Mouse (Mus musculus): ENCODE measurements around the gene Gpbar1. TPM values are rescaled to one million over a fixed set of nuclear protein-coding genes. Genes with fewer than 3 reads are reported as not detected.

Gpbar1 gene
- polyA plus RNA-seq (2012; rRNA removed): 0.08 and 0.14 TPM in 2 replicates

DNA sequence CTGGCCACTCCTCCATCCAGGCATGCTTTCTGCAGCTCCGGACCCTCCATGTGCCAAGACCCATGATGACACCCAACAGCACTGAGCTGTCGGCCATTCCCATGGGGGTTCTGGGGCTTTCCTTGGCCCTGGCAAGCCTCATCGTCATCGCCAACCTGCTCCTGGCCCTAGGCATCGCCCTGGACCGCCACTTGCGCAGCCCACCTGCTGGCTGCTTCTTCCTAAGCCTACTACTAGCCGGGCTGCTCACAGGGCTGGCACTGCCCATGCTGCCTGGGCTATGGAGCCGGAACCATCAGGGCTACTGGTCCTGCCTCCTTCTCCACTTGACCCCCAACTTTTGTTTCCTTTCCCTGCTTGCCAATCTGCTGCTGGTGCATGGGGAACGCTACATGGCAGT lies at the start of gene Gpbar1:
Gene Gpbar1 (plus strand): TSS at position 13 of the 400 bp plus-strand sequence.
- Histone ChIP-seq H3K27me3 (ENCODE audit: control insufficient read depth, insufficient read depth, low read length) (no peaks in the 10 kb centered on the region), H3K4me3 (ENCODE audit: extremely low read depth, insufficient read depth, insufficient read length) (no peak within 1 kb of the TSS), H3K27ac (ENCODE audit: insufficient read depth, low read length) (no peak within 1 kb of the TSS), H3K4me1 (ENCODE audit: control insufficient read depth, insufficient read depth, insufficient read length) (no peaks in the 10 kb centered on the region; the same call in 1 of the 2 replicates), H3K36me3 (ENCODE audit: control insufficient read depth, insufficient read depth, low read length) (peaks cover 25% of the 10 kb centered on the region)
- no peak for TF ChIP-seq CTCF (IDR thresholded peaks at IDR 0.05; ENCODE audit: extremely low read depth, insufficient read depth, insufficient read length, insufficient replicate concordance)
- TF ChIP-seq POLR2A (IDR thresholded peaks at IDR 0.05; ENCODE audit: low read depth, low read length): no peak
- no peak for DNase-seq (ENCODE audit: low read depth in 1 of 2, low spot score in 2 of 2)
- WGBS: 93% methylated on average over 10 of the region's 10 CpGs

DNA sequence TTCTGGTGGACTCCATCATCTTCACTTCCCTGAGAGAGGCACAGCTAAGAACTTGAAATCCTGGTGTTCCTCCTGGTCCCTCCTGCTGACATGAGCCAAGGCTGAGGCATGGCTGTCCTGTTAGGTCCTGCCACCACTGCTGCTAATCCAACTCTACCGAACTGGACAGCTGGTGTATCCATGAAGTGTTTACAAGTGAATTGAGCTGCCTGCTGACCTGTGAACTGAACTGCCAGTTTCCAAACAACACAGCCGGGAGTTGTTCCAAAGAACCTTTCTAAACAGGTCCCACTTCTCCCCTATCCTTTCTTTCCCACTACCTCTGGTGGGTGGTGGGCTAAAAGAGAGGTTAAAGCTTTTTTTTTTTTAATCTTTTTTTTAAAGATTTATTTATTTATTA lies 48.4 kb upstream of the Gpbar1 start:
- TF ChIP-seq CTCF (IDR thresholded peaks at IDR 0.05; ENCODE audit: extremely low read depth, insufficient read depth, insufficient read length, insufficient replicate concordance) (no peak), POLR2A (IDR thresholded peaks at IDR 0.05; ENCODE audit: low read depth, low read length) (no peak)
- H3K36me3 ChIP-seq (ENCODE audit: control insufficient read depth, insufficient read depth, low read length): no peaks in the 10 kb centered on the region
- 94% methylated on average over 2 of the region's 2 CpGs for WGBS
- H3K4me3 ChIP-seq (ENCODE audit: extremely low read depth, insufficient read depth, insufficient read length): no peak overlapping the region
- no peak overlapping the region for H3K27ac ChIP-seq (ENCODE audit: insufficient read depth, low read length)
- DNase-seq (ENCODE audit: low read depth in 1 of 2, low spot score in 2 of 2): no peak
- no peaks in the 10 kb centered on the region for H3K27me3 ChIP-seq (ENCODE audit: control insufficient read depth, insufficient read depth, low read length)
- peaks cover 5% of the 10 kb centered on the region; the same call in 1 of the 2 replicates for H3K4me1 ChIP-seq (ENCODE audit: control insufficient read depth, insufficient read depth, insufficient read length)

DNA sequence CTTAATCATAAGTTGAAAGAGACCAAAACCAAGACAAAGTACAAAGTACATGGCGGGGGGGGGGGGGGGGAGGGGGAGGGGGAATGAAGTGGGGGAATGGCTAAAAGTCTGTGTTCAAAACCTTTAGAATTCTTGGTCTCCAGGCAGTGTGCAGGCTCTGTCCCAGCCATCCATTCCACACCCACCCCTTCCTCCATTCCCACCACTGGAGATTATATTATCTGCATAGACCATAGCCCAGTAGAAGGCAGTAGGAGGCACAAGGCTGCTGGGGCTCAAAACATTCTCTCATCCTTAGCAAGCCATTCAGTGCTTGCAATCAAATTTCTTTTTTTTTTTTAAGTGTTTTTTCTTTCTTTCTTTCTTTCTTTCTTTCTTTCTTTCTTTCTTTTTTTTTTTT lies 47.4 kb upstream of the Gpbar1 start:
- Histone ChIP-seq H3K4me1 (ENCODE audit: control insufficient read depth, insufficient read depth, insufficient read length) (peaks cover 5% of the 10 kb centered on the region; the same call in 1 of the 2 replicates), H3K36me3 (ENCODE audit: control insufficient read depth, insufficient read depth, low read length) (no peaks in the 10 kb centered on the region), H3K27ac (ENCODE audit: insufficient read depth, low read length) (no peak overlapping the region), H3K27me3 (ENCODE audit: control insufficient read depth, insufficient read depth, low read length) (no peaks in the 10 kb centered on the region), H3K4me3 (ENCODE audit: extremely low read depth, insufficient read depth, insufficient read length) (no peak overlapping the region)
- TF ChIP-seq CTCF (IDR thresholded peaks at IDR 0.05; ENCODE audit: extremely low read depth, insufficient read depth, insufficient read length, insufficient replicate concordance) (no peak), POLR2A (IDR thresholded peaks at IDR 0.05; ENCODE audit: low read depth, low read length) (no peak)
- 80% methylated on average over 1 of the region's 1 CpGs for WGBS
- DNase-seq (ENCODE audit: low read depth in 1 of 2, low spot score in 2 of 2): no peak

DNA sequence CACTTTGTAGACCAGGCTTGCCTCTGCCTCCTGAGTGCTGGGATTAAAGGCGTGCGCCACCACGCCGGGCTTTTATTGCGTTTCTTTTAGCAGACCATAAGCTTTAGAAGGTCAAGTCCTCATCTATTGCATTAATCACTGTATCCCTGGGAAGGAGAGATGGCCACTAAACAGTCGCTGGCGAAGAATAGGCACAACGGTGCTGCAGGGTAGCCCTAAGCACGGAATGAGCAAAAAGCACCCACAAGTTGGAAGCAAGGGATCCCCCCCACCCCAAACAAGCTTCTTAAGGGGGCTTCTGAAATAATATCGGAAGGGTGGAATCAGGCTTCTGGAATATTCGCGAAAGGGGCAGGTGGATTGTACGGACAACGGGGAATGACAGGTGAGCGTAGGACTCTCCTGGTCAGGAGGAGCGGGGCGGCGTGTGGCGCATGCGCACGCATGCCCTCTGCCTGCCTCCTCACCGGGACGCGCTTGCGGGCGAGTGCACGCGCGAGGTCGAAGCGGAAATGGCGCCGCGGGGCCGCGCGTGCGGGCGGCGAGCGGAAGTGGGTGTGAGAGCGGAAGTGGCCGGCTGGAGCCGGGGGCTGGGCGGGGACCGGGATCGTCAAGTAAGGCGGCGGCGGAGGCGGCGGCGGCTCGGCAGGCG lies 42.3 kb upstream of the Gpbar1 start, which contains the start of gene Arpc2:
Gene Arpc2 (plus strand): TSS at position 147 of the 652 bp plus-strand sequence.
- DNase-seq (ENCODE audit: low read depth in 1 of 2, low spot score in 2 of 2): peak; percentile 91 to 97

DNA sequence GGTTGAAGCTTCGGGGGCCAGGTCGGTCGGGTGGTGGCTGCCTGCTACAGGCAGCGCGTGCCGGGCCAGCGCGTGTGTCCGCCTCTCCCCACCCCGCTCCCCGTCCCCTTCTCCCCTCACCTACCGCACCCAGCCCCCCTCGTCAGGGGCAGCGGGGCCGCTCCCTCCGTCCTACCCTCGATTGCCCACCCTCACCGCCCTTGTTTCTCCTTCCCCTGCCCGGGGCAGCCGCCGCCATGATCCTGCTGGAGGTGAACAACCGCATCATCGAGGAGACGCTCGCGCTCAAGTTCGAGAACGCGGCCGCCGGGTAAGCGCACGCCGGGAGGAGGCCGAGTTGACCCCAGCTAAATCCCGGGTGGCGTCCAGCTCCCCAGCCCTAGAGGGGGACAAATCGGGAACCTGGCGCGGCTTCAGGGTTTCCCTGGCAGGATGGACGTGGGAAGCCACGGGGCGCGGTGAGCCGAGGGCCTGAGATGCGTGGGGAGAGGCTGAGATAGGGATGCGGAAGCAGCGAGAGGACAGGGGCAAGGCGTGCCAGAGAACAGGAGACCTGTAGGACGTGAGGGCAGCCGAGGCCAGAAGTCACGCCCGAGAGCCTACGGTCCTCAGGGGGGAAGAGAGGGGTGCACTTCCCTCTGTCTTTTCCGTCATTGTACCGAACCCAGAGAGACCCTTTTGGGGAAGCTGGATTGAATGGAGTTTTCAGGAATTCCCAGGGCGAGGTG lies 41.6 kb upstream of the Gpbar1 start:
- under 1% methylated on average over 44 of the region's 57 CpGs for WGBS
- peak in 1 of 2 experiments; percentile 62 for DNase-seq (ENCODE audit: low read depth in 1 of 2, low spot score in 2 of 2)
- TF ChIP-seq POLR2A (IDR thresholded peaks at IDR 0.05; ENCODE audit: low read depth, low read length): no peak; the same call in 1 of the 2 replicates
- no peak for TF ChIP-seq CTCF (IDR thresholded peaks at IDR 0.05; ENCODE audit: extremely low read depth, insufficient read depth, insufficient read length, insufficient replicate concordance)
- H3K27me3 ChIP-seq (ENCODE audit: control insufficient read depth, insufficient read depth, low read length): no peaks in the 10 kb centered on the region
- H3K4me1 ChIP-seq (ENCODE audit: control insufficient read depth, insufficient read depth, insufficient read length): peaks cover 16% of the 10 kb centered on the region
- no peaks in the 10 kb centered on the region for H3K36me3 ChIP-seq (ENCODE audit: control insufficient read depth, insufficient read depth, low read length)
- H3K4me3 ChIP-seq (ENCODE audit: extremely low read depth, insufficient read depth, insufficient read length): peak overlapping the region; percentile 78
- peak overlapping the region; percentile 97 for H3K27ac ChIP-seq (ENCODE audit: insufficient read depth, low read length)

More for the DNA sequence above, 42.3 kb upstream of the Gpbar1 start, which contains the start of gene Arpc2:
- H3K4me3 ChIP-seq (ENCODE audit: extremely low read depth, insufficient read depth, insufficient read length): peak within 1 kb of the TSS; percentile 78
- WGBS: 7% methylated on average over 39 of the region's 55 CpGs
- H3K27ac ChIP-seq (ENCODE audit: insufficient read depth, low read length): peak within 1 kb of the TSS; percentile 97
- TF ChIP-seq POLR2A (IDR thresholded peaks at IDR 0.05; ENCODE audit: low read depth, low read length) (peak; percentile 76; the same call in 1 of the 2 replicates), CTCF (IDR thresholded peaks at IDR 0.05; ENCODE audit: extremely low read depth, insufficient read depth, insufficient read length, insufficient replicate concordance) (no peak)
- H3K36me3 ChIP-seq (ENCODE audit: control insufficient read depth, insufficient read depth, low read length): no peaks in the 10 kb centered on the region
- H3K4me1 ChIP-seq (ENCODE audit: control insufficient read depth, insufficient read depth, insufficient read length): peaks cover 12% of the 10 kb centered on the region
- no peaks in the 10 kb centered on the region for H3K27me3 ChIP-seq (ENCODE audit: control insufficient read depth, insufficient read depth, low read length)

DNA sequence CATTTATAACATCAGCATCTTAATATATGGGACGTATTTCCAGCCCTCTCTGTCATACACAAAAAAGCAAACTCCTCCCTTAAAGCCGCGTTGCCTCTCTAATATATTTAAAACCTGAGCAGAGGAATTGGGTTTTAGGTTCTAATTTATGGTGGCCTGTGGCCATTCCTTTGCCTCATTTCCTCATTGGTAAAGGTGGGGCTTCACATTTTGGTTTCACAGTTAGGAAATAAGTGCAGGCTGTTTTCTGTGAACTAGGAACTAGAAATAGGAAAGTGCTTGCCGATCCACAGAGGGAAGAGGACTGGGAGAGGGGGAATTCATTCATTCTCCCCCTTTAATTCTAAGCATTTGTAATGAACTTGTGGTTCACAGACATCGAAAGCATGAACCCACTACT lies 40.7 kb upstream of the Gpbar1 start:
- 2% methylated on average over 5 of the region's 5 CpGs for WGBS
- Histone ChIP-seq H3K27me3 (ENCODE audit: control insufficient read depth, insufficient read depth, low read length) (no peaks in the 10 kb centered on the region), H3K4me3 (ENCODE audit: extremely low read depth, insufficient read depth, insufficient read length) (peak overlapping the region; percentile 46), H3K27ac (ENCODE audit: insufficient read depth, low read length) (peak overlapping the region; percentile 97; the same call in 1 of the 2 replicates), H3K36me3 (ENCODE audit: control insufficient read depth, insufficient read depth, low read length) (no peaks in the 10 kb centered on the region), H3K4me1 (ENCODE audit: control insufficient read depth, insufficient read depth, insufficient read length) (peaks cover 19% of the 10 kb centered on the region)
- DNase-seq (ENCODE audit: low read depth in 1 of 2, low spot score in 2 of 2): no peak
- TF ChIP-seq POLR2A (IDR thresholded peaks at IDR 0.05; ENCODE audit: low read depth, low read length) (no peak), CTCF (IDR thresholded peaks at IDR 0.05; ENCODE audit: extremely low read depth, insufficient read depth, insufficient read length, insufficient replicate concordance) (no peak)
